Mouse (Mus musculus) MEL (cell line): Measurements from ENCODE around the gene Iqgap3. TPM values are rescaled to one million over a fixed set of nuclear protein-coding genes. Genes with fewer than 3 reads are reported as not detected.

ENCODE experiments used
- DNase-seq: peaks from one replicate; pipeline ENCODE4 v3.0.0; 2011; ENCODE audit warnings: low read depth, low spot score
- H3K27ac ChIP-seq: 2 replicates; pipeline ENCODE4 v1.5.1; 2012; ENCODE audit warnings: low read depth, mild to moderate bottlenecking, control low read depth, low read length, moderate library complexity; ENCODE audit not compliant: control insufficient read depth
- H3K27me3 ChIP-seq, 2 experiments: fragments of 150-350 bp in 1 of 2; sonication (generic) in 1 of 2; 2 replicates each; pipeline ENCODE4 v1.6.1; 2012; ENCODE audit warnings: low read length in 2 of 2, mild to moderate bottlenecking in 2 of 2, improper control_type of control experiment in 1 of 2, moderate library complexity in 1 of 2; ENCODE audit not compliant: insufficient read depth in 2 of 2, control insufficient read depth in 1 of 2
- H3K36me3 ChIP-seq, 2 experiments: 2 replicates each; pipeline ENCODE4 v1.6.1; 2012 to 2014; ENCODE audit warnings: low read length in 2 of 2, improper control_type of control experiment in 1 of 2, inconsistent platforms in 1 of 2, mild to moderate bottlenecking in 1 of 2; ENCODE audit not compliant: insufficient read depth in 2 of 2, control insufficient read depth in 1 of 2
- H3K4me1 ChIP-seq, 2 experiments: fragments of 150-350 bp in 1 of 2; sonication (generic) in 1 of 2; 2 replicates each; pipeline ENCODE4 v1.6.1; 2012; ENCODE audit warnings: low read length in 2 of 2, improper control_type of control experiment in 1 of 2, mild to moderate bottlenecking in 1 of 2; ENCODE audit not compliant: insufficient read depth in 2 of 2, control insufficient read depth in 1 of 2
- H3K4me3 ChIP-seq, 2 experiments: fragments of 150-350 bp in 1 of 2; sonication (generic) in 1 of 2; 2 replicates each; pipeline ENCODE4 v1.5.1; 2012; ENCODE audit warnings: low read depth in 2 of 2, low read length in 2 of 2, mild to moderate bottlenecking in 2 of 2, moderate library complexity in 2 of 2, control low read depth in 1 of 2, improper control_type of control experiment in 1 of 2; ENCODE audit not compliant: control insufficient read depth in 1 of 2, insufficient read depth in 1 of 2
- H3K79me2 ChIP-seq: 2 replicates; pipeline ENCODE4 v1.6.1; 2012; ENCODE audit warnings: mild to moderate bottlenecking, low read length, moderate library complexity; ENCODE audit not compliant: control insufficient read depth, poor library complexity, insufficient read depth
- H3K9ac ChIP-seq: 2 replicates; pipeline ENCODE4 v1.6.1; 2012; ENCODE audit warnings: low read depth, mild to moderate bottlenecking, control low read depth, low read length, moderate library complexity; ENCODE audit not compliant: control insufficient read depth, poor library complexity, severe bottlenecking
- H3K9me3 ChIP-seq: fragments of 150-350 bp; sonication (generic); replicated peaks from 2 replicates; pipeline ENCODE4 v1.6.1; 2012; ENCODE audit warnings: mild to moderate bottlenecking, low read length, improper control_type of control experiment, moderate library complexity; ENCODE audit not compliant: insufficient read depth
- BHLHE40 ChIP-seq: IDR thresholded peaks from 2 replicates; pipeline ENCODE4 v1.6.1; 2012; ENCODE audit warnings: low read depth, mild to moderate bottlenecking, inconsistent platforms, low read length, improper control_type of control experiment, borderline replicate concordance
- CHD1 ChIP-seq: IDR thresholded peaks from 2 replicates; pipeline ENCODE4 v1.6.1; 2012; ENCODE audit warnings: low read depth, mild to moderate bottlenecking, inconsistent platforms, low read length, improper control_type of control experiment
- CHD2 ChIP-seq: IDR thresholded peaks from 2 replicates; pipeline ENCODE4 v1.6.1; 2011; ENCODE audit warnings: low read length, improper control_type of control experiment
- CTCF ChIP-seq, 3 experiments: IDR thresholded peaks in 2 of 3; conservative IDR thresholded peaks in 1 of 3; 2 replicates each; pipeline ENCODE4 v1.5.1; 2011 to 2012; ENCODE audit warnings: low read length in 3 of 3, low read depth in 2 of 3, mild to moderate bottlenecking in 2 of 3, improper control_type of control experiment in 1 of 3, inconsistent platforms in 1 of 3, mixed read lengths in 1 of 3, moderate library complexity in 1 of 3; ENCODE audit not compliant: control insufficient read depth in 1 of 3, insufficient read depth in 1 of 3, poor library complexity in 1 of 3, severe bottlenecking in 1 of 3
- E2F4 ChIP-seq: IDR thresholded peaks from 2 replicates; pipeline ENCODE4 v1.6.1; 2011; ENCODE audit warnings: low read depth, low read length, improper control_type of control experiment, borderline replicate concordance
- ETS1 ChIP-seq: IDR thresholded peaks from 2 replicates; pipeline ENCODE4 v1.6.1; 2012; ENCODE audit warnings: low read depth, mild to moderate bottlenecking, inconsistent platforms, low read length, improper control_type of control experiment, moderate library complexity
- JUND ChIP-seq: IDR thresholded peaks from 2 replicates; pipeline ENCODE4 v1.6.1; 2011; ENCODE audit warnings: low read depth, mild to moderate bottlenecking, improper control_type of control experiment, low read length
- MAFK ChIP-seq: IDR thresholded peaks from 2 replicates; pipeline ENCODE4 v1.6.1; 2011; ENCODE audit warnings: low read depth, mild to moderate bottlenecking, low read length, improper control_type of control experiment, borderline replicate concordance
- MAX ChIP-seq: IDR thresholded peaks from 2 replicates; pipeline ENCODE4 v1.6.1; 2011; ENCODE audit warnings: low read length, improper control_type of control experiment
- MAZ ChIP-seq: IDR thresholded peaks from 2 replicates; pipeline ENCODE4 v1.6.1; 2012; ENCODE audit warnings: low read depth, mild to moderate bottlenecking, inconsistent platforms, low read length, improper control_type of control experiment
- MXI1 ChIP-seq: IDR thresholded peaks from 2 replicates; pipeline ENCODE4 v1.6.1; 2011; ENCODE audit warnings: mild to moderate bottlenecking, low read depth, low read length, improper control_type of control experiment
- MYC ChIP-seq: IDR thresholded peaks from 2 replicates; pipeline ENCODE4 v1.6.1; 2011; ENCODE audit warnings: low read depth, mild to moderate bottlenecking, low read length, improper control_type of control experiment, moderate library complexity
- NELFE ChIP-seq: IDR thresholded peaks from 2 replicates; pipeline ENCODE4 v1.6.1; 2011; ENCODE audit warnings: low read depth, low read length, improper control_type of control experiment
- NRF1 ChIP-seq: IDR thresholded peaks from 2 replicates; pipeline ENCODE4 v1.6.1; 2014; ENCODE audit warnings: low read depth, mild to moderate bottlenecking, inconsistent platforms, low read length, improper control_type of control experiment, moderate library complexity; ENCODE audit not compliant: poor library complexity, insufficient read depth, severe bottlenecking
- POLR2A ChIP-seq, 2 experiments: IDR thresholded peaks; 2 replicates each; pipeline ENCODE4 v1.6.1; 2011 to 2012; ENCODE audit warnings: low read length in 2 of 2, mild to moderate bottlenecking in 2 of 2, control low read depth in 1 of 2, improper control_type of control experiment in 1 of 2, low read depth in 1 of 2, moderate library complexity in 1 of 2; ENCODE audit not compliant: control insufficient read depth in 1 of 2, insufficient read depth in 1 of 2, poor library complexity in 1 of 2
- POLR2AphosphoS2 ChIP-seq: IDR thresholded peaks from 2 replicates; pipeline ENCODE4 v1.6.1; 2011; ENCODE audit warnings: low read length, improper control_type of control experiment
- RCOR1 ChIP-seq: IDR thresholded peaks from 2 replicates; pipeline ENCODE4 v1.6.1; 2012; ENCODE audit warnings: low read depth, mild to moderate bottlenecking, inconsistent platforms, low read length, improper control_type of control experiment
- SIN3A ChIP-seq: IDR thresholded peaks from 2 replicates; pipeline ENCODE4 v1.6.1; 2012; ENCODE audit warnings: low read length, improper control_type of control experiment, inconsistent platforms
- SMC3 ChIP-seq: IDR thresholded peaks from 2 replicates; pipeline ENCODE4 v1.6.1; 2011; ENCODE audit warnings: low read depth, low read length, improper control_type of control experiment
- TAL1 ChIP-seq: IDR thresholded peaks from 2 replicates; pipeline ENCODE4 v1.6.1; 2012; ENCODE audit warnings: mild to moderate bottlenecking, inconsistent platforms, low read length, moderate library complexity, mixed read lengths
- TCF12 ChIP-seq: IDR thresholded peaks from 2 replicates; pipeline ENCODE4 v1.6.1; 2014; ENCODE audit warnings: low read depth, mild to moderate bottlenecking, inconsistent platforms, low read length, improper control_type of control experiment, moderate library complexity
- USF2 ChIP-seq, 2 experiments: IDR thresholded peaks; 2 replicates each; pipeline ENCODE4 v1.6.1; 2011 to 2012; ENCODE audit warnings: improper control_type of control experiment in 2 of 2, low read length in 2 of 2, borderline replicate concordance in 1 of 2, inconsistent platforms in 1 of 2, low read depth in 1 of 2, mild to moderate bottlenecking in 1 of 2; ENCODE audit not compliant: insufficient read depth in 1 of 2
- ZC3H11A ChIP-seq: IDR thresholded peaks from 2 replicates; pipeline ENCODE4 v1.6.1; 2012; ENCODE audit warnings: low read depth, mild to moderate bottlenecking, inconsistent platforms, low read length, improper control_type of control experiment
- ZKSCAN1 ChIP-seq: IDR thresholded peaks from 2 replicates; pipeline ENCODE4 v1.6.1; 2012; ENCODE audit warnings: low read depth, mild to moderate bottlenecking, inconsistent platforms, low read length, improper control_type of control experiment, moderate library complexity
- ZMIZ1 ChIP-seq: IDR thresholded peaks from 2 replicates; pipeline ENCODE4 v1.6.1; 2012; ENCODE audit warnings: low read depth, mild to moderate bottlenecking, inconsistent platforms, low read length, improper control_type of control experiment, moderate library complexity
- ZNF384 ChIP-seq: IDR thresholded peaks from 2 replicates; pipeline ENCODE4 v1.6.1; 2012; ENCODE audit warnings: low read depth, mild to moderate bottlenecking, inconsistent platforms, low read length, improper control_type of control experiment
- polyA plus RNA-seq, 2 experiments: library from polyadenylated mRNA; stranded (reverse) in 1 of 2; unstranded in 1 of 2; fragments of >175 nt in 1 of 2; fragments of >200 nt in 1 of 2; gene quantifications; 2 replicates each; pipeline versions ENCODE4 v1.2.1 to v1.2.4; 2012; ENCODE audit warnings: low replicate concordance in 2 of 2, low read depth in 1 of 2; ENCODE audit not compliant: insufficient read length in 2 of 2, insufficient read depth in 1 of 2, missing spikeins in 1 of 2
- total RNA-seq: library from RNA; depleted of rRNA; stranded (reverse); fragments of 300-350 nt; gene quantifications from 2 replicates; pipeline ENCODE4 v1.2.3, GENCODE M21; 2012

The Iqgap3 gene
- total and polyA plus RNA-seq, 3 experiments = 21.1 to 42.5 TPM; not detected in 1

GRCm38 (mm10) chr3:88158991-88159390 is 77.2 kb downstream of the Iqgap3 start:
- Histone ChIP-seq H3K9ac (no peak overlapping the region), H3K27me3 (no peaks in the 10 kb centered on the region), H3K4me3 (no peak overlapping the region), H3K9me3 (no peaks in the 10 kb centered on the region), H3K36me3 (peaks cover 0 to 44% of the 10 kb centered on the region in 2 experiments; a peak in 3 of 4 replicates), H3K79me2 (peaks cover 10% of the 10 kb centered on the region; the same call in 1 of the 2 replicates), H3K27ac (no peak overlapping the region), H3K4me1 (no peaks in the 10 kb centered on the region; a peak in 1 of 4 replicates)
- TF ChIP-seq E2F4 (no peak), MAZ (no peak), CHD2 (no peak), CTCF (IDR thresholded peaks at IDR 0.05 in 2 of 3, conservative IDR thresholded peaks at IDR 0.05 in 1 of 3; ENCODE audit: control insufficient read depth in 1 of 3, insufficient read depth in 1 of 3, low read depth in 2 of 3, low read length in 3 of 3, poor library complexity in 1 of 3, severe bottlenecking in 1 of 3) (no peak), ZKSCAN1 (no peak), JUND (no peak), CHD1 (no peak), BHLHE40 (no peak), ZNF384 (no peak), MXI1 (no peak), ZC3H11A (no peak), MAX (no peak), ZMIZ1 (no peak), TCF12 (no peak)
- no peak for DNase-seq

- Histone ChIP-seq H3K9ac (no peak overlapping the region), H3K79me2 (no peaks in the 10 kb centered on the region), H3K9me3 (no peaks in the 10 kb centered on the region), H3K4me1 (no peaks in the 10 kb centered on the region), H3K27ac (no peak overlapping the region), H3K27me3 (no peaks in the 10 kb centered on the region), H3K36me3 (peaks cover 0 to 50% of the 10 kb centered on the region in 2 experiments; a peak in 2 of 4 replicates), H3K4me3 (no peak overlapping the region)
- DNase-seq = no peak
- TF ChIP-seq CHD1 = no peak
- TF ChIP-seq ZKSCAN1 = no peak
- no peak for TF ChIP-seq CHD2
- TF ChIP-seq POLR2A (IDR thresholded peaks at IDR 0.05; ENCODE audit: control insufficient read depth in 1 of 2, insufficient read depth in 1 of 2, low read depth in 1 of 2, low read length in 2 of 2, poor library complexity in 1 of 2) = no peak
- TF ChIP-seq MAFK = no peak
- no peak for TF ChIP-seq SIN3A
- no peak for TF ChIP-seq ZMIZ1
- TF ChIP-seq SMC3 = no peak
- TF ChIP-seq POLR2AphosphoS2 = no peak
- no peak for TF ChIP-seq RCOR1
- TF ChIP-seq TCF12 = no peak
- TF ChIP-seq USF2 (IDR thresholded peaks at IDR 0.05; ENCODE audit: borderline replicate concordance in 1 of 2, insufficient read depth in 1 of 2, low read depth in 1 of 2, low read length in 2 of 2) = no peak
- TF ChIP-seq ETS1 = no peak
- no peak for TF ChIP-seq TAL1
- no peak for TF ChIP-seq MYC
- TF ChIP-seq E2F4 = no peak
- no peak for TF ChIP-seq NELFE
- TF ChIP-seq MAX = no peak
- no peak for TF ChIP-seq NRF1
Measured at GRCm38 (mm10) chr3:88160856-88161255, 79.1 kb downstream of the Iqgap3 start.
